Mouse (Mus musculus) MEL (cell line): ENCODE measurements around the gene Lat2. TPM values are rescaled to one million over a fixed set of nuclear protein-coding genes. Genes with fewer than 3 reads are reported as not detected.

ENCODE experiments used
- DNase-seq: peaks from one replicate; pipeline ENCODE4 v3.0.0; 2011; ENCODE audit warnings: low read depth, low spot score
- H3K27ac ChIP-seq: 2 replicates; pipeline ENCODE4 v1.5.1; 2012; ENCODE audit warnings: low read depth, mild to moderate bottlenecking, control low read depth, low read length, moderate library complexity; ENCODE audit not compliant: control insufficient read depth
- H3K27me3 ChIP-seq, 2 experiments: fragments of 150-350 bp in 1 of 2; sonication (generic) in 1 of 2; 2 replicates each; pipeline ENCODE4 v1.6.1; 2012; ENCODE audit warnings: low read length in 2 of 2, mild to moderate bottlenecking in 2 of 2, improper control_type of control experiment in 1 of 2, moderate library complexity in 1 of 2; ENCODE audit not compliant: insufficient read depth in 2 of 2, control insufficient read depth in 1 of 2
- H3K36me3 ChIP-seq, 2 experiments: 2 replicates each; pipeline ENCODE4 v1.6.1; 2012 to 2014; ENCODE audit warnings: low read length in 2 of 2, improper control_type of control experiment in 1 of 2, inconsistent platforms in 1 of 2, mild to moderate bottlenecking in 1 of 2; ENCODE audit not compliant: insufficient read depth in 2 of 2, control insufficient read depth in 1 of 2
- H3K4me1 ChIP-seq, 2 experiments: fragments of 150-350 bp in 1 of 2; sonication (generic) in 1 of 2; 2 replicates each; pipeline ENCODE4 v1.6.1; 2012; ENCODE audit warnings: low read length in 2 of 2, improper control_type of control experiment in 1 of 2, mild to moderate bottlenecking in 1 of 2; ENCODE audit not compliant: insufficient read depth in 2 of 2, control insufficient read depth in 1 of 2
- H3K4me3 ChIP-seq, 2 experiments: fragments of 150-350 bp in 1 of 2; sonication (generic) in 1 of 2; 2 replicates each; pipeline ENCODE4 v1.5.1; 2012; ENCODE audit warnings: low read depth in 2 of 2, low read length in 2 of 2, mild to moderate bottlenecking in 2 of 2, moderate library complexity in 2 of 2, control low read depth in 1 of 2, improper control_type of control experiment in 1 of 2; ENCODE audit not compliant: control insufficient read depth in 1 of 2, insufficient read depth in 1 of 2
- H3K79me2 ChIP-seq: 2 replicates; pipeline ENCODE4 v1.6.1; 2012; ENCODE audit warnings: mild to moderate bottlenecking, low read length, moderate library complexity; ENCODE audit not compliant: control insufficient read depth, poor library complexity, insufficient read depth
- H3K9ac ChIP-seq: 2 replicates; pipeline ENCODE4 v1.6.1; 2012; ENCODE audit warnings: low read depth, mild to moderate bottlenecking, control low read depth, low read length, moderate library complexity; ENCODE audit not compliant: control insufficient read depth, poor library complexity, severe bottlenecking
- H3K9me3 ChIP-seq: fragments of 150-350 bp; sonication (generic); replicated peaks from 2 replicates; pipeline ENCODE4 v1.6.1; 2012; ENCODE audit warnings: mild to moderate bottlenecking, low read length, improper control_type of control experiment, moderate library complexity; ENCODE audit not compliant: insufficient read depth
- BHLHE40 ChIP-seq: IDR thresholded peaks from 2 replicates; pipeline ENCODE4 v1.6.1; 2012; ENCODE audit warnings: low read depth, mild to moderate bottlenecking, inconsistent platforms, low read length, improper control_type of control experiment, borderline replicate concordance
- CTCF ChIP-seq, 3 experiments: IDR thresholded peaks in 2 of 3; conservative IDR thresholded peaks in 1 of 3; 2 replicates each; pipeline ENCODE4 v1.5.1; 2011 to 2012; ENCODE audit warnings: low read length in 3 of 3, low read depth in 2 of 3, mild to moderate bottlenecking in 2 of 3, improper control_type of control experiment in 1 of 3, inconsistent platforms in 1 of 3, mixed read lengths in 1 of 3, moderate library complexity in 1 of 3; ENCODE audit not compliant: control insufficient read depth in 1 of 3, insufficient read depth in 1 of 3, poor library complexity in 1 of 3, severe bottlenecking in 1 of 3
- E2F4 ChIP-seq: IDR thresholded peaks from 2 replicates; pipeline ENCODE4 v1.6.1; 2011; ENCODE audit warnings: low read depth, low read length, improper control_type of control experiment, borderline replicate concordance
- EP300 ChIP-seq, 2 experiments: IDR thresholded peaks; 2 replicates each; pipeline ENCODE4 v1.6.1; 2011; ENCODE audit warnings: improper control_type of control experiment in 2 of 2, low read length in 2 of 2, low read depth in 1 of 2, mild to moderate bottlenecking in 1 of 2
- ETS1 ChIP-seq: IDR thresholded peaks from 2 replicates; pipeline ENCODE4 v1.6.1; 2012; ENCODE audit warnings: low read depth, mild to moderate bottlenecking, inconsistent platforms, low read length, improper control_type of control experiment, moderate library complexity
- GABPA ChIP-seq: IDR thresholded peaks from 2 replicates; pipeline ENCODE4 v1.6.1; 2012; ENCODE audit warnings: low read depth, mild to moderate bottlenecking, inconsistent platforms, low read length, improper control_type of control experiment, moderate library complexity
- HCFC1 ChIP-seq: IDR thresholded peaks from 2 replicates; pipeline ENCODE4 v1.6.1; 2012; ENCODE audit warnings: low read depth, mild to moderate bottlenecking, inconsistent platforms, low read length, improper control_type of control experiment, moderate library complexity
- MEF2A ChIP-seq: IDR thresholded peaks from 2 replicates; pipeline ENCODE4 v1.6.1; 2014; ENCODE audit warnings: low read depth, mild to moderate bottlenecking, inconsistent platforms, low read length, improper control_type of control experiment; ENCODE audit not compliant: poor library complexity, insufficient replicate concordance, severe bottlenecking; ENCODE audit errors: extremely low read depth
- NELFE ChIP-seq: IDR thresholded peaks from 2 replicates; pipeline ENCODE4 v1.6.1; 2011; ENCODE audit warnings: low read depth, low read length, improper control_type of control experiment
- POLR2AphosphoS2 ChIP-seq: IDR thresholded peaks from 2 replicates; pipeline ENCODE4 v1.6.1; 2011; ENCODE audit warnings: low read length, improper control_type of control experiment
- RCOR1 ChIP-seq: IDR thresholded peaks from 2 replicates; pipeline ENCODE4 v1.6.1; 2012; ENCODE audit warnings: low read depth, mild to moderate bottlenecking, inconsistent platforms, low read length, improper control_type of control experiment
- SIN3A ChIP-seq: IDR thresholded peaks from 2 replicates; pipeline ENCODE4 v1.6.1; 2012; ENCODE audit warnings: low read length, improper control_type of control experiment, inconsistent platforms
- SMC3 ChIP-seq: IDR thresholded peaks from 2 replicates; pipeline ENCODE4 v1.6.1; 2011; ENCODE audit warnings: low read depth, low read length, improper control_type of control experiment
- USF1 ChIP-seq: IDR thresholded peaks from 2 replicates; pipeline ENCODE4 v1.6.1; 2014; ENCODE audit warnings: low read depth, mild to moderate bottlenecking, inconsistent platforms, low read length, improper control_type of control experiment, moderate library complexity
- USF2 ChIP-seq, 2 experiments: IDR thresholded peaks; 2 replicates each; pipeline ENCODE4 v1.6.1; 2011 to 2012; ENCODE audit warnings: improper control_type of control experiment in 2 of 2, low read length in 2 of 2, borderline replicate concordance in 1 of 2, inconsistent platforms in 1 of 2, low read depth in 1 of 2, mild to moderate bottlenecking in 1 of 2; ENCODE audit not compliant: insufficient read depth in 1 of 2
- ZMIZ1 ChIP-seq: IDR thresholded peaks from 2 replicates; pipeline ENCODE4 v1.6.1; 2012; ENCODE audit warnings: low read depth, mild to moderate bottlenecking, inconsistent platforms, low read length, improper control_type of control experiment, moderate library complexity
- ZNF384 ChIP-seq: IDR thresholded peaks from 2 replicates; pipeline ENCODE4 v1.6.1; 2012; ENCODE audit warnings: low read depth, mild to moderate bottlenecking, inconsistent platforms, low read length, improper control_type of control experiment
- polyA plus RNA-seq, 2 experiments: library from polyadenylated mRNA; stranded (reverse) in 1 of 2; unstranded in 1 of 2; fragments of >175 nt in 1 of 2; fragments of >200 nt in 1 of 2; gene quantifications; 2 replicates each; pipeline versions ENCODE4 v1.2.1 to v1.2.4; 2012; ENCODE audit warnings: low replicate concordance in 2 of 2, low read depth in 1 of 2; ENCODE audit not compliant: insufficient read length in 2 of 2, insufficient read depth in 1 of 2, missing spikeins in 1 of 2
- total RNA-seq: library from RNA; depleted of rRNA; stranded (reverse); fragments of 300-350 nt; gene quantifications from 2 replicates; pipeline ENCODE4 v1.2.3, GENCODE M21; 2012

Gene Lat2
- total and polyA plus RNA-seq, 3 experiments = 0.79 to 0.92 TPM; not detected in 1

- Histone ChIP-seq H3K9me3 (no peaks in the 10 kb centered on the region), H3K4me3 (no peak overlapping the region), H3K27ac (no peak overlapping the region), H3K27me3 (no peaks in the 10 kb centered on the region), H3K79me2 (peaks cover 1% of the 10 kb centered on the region; the same call in 1 of the 2 replicates), H3K4me1 (peaks cover 7 to 26% of the 10 kb centered on the region in 2 experiments; a peak in 3 of 4 replicates), H3K36me3 (peaks cover 0 to 4% of the 10 kb centered on the region in 2 experiments; a peak in 1 of 4 replicates), H3K9ac (no peak overlapping the region)
- TF ChIP-seq BHLHE40 (no peak), GABPA (no peak), EP300 (IDR thresholded peaks at IDR 0.05; ENCODE audit: low read depth in 1 of 2, low read length in 2 of 2) (no peak), RCOR1 (no peak), ETS1 (no peak), HCFC1 (no peak), NELFE (no peak), ZNF384 (no peak), USF2 (IDR thresholded peaks at IDR 0.05; ENCODE audit: borderline replicate concordance in 1 of 2, insufficient read depth in 1 of 2, low read depth in 1 of 2, low read length in 2 of 2) (no peak), MEF2A (no peak), POLR2AphosphoS2 (no peak), ZMIZ1 (no peak)
- DNase-seq = no peak
Observed at GRCm38 (mm10) chr5:134555463-134556164, 59.2 kb downstream of the Lat2 start.

- Histone ChIP-seq H3K9ac (no peak overlapping the region), H3K36me3 (peaks cover 0 to 4% of the 10 kb centered on the region in 2 experiments; a peak in 1 of 4 replicates), H3K27ac (no peak overlapping the region), H3K4me3 (no peak overlapping the region), H3K79me2 (peaks cover 1% of the 10 kb centered on the region; the same call in 1 of the 2 replicates), H3K27me3 (no peaks in the 10 kb centered on the region), H3K4me1 (peaks cover 3 to 19% of the 10 kb centered on the region in 2 experiments; a peak in 3 of 4 replicates), H3K9me3 (no peaks in the 10 kb centered on the region)
- DNase-seq = no peak
- no peak for TF ChIP-seq USF2 (IDR thresholded peaks at IDR 0.05; ENCODE audit: borderline replicate concordance in 1 of 2, insufficient read depth in 1 of 2, low read depth in 1 of 2, low read length in 2 of 2)
- no peak for TF ChIP-seq USF1
- TF ChIP-seq SIN3A = no peak
- TF ChIP-seq SMC3 = no peak
- TF ChIP-seq E2F4 = no peak
- no peak for TF ChIP-seq CTCF (IDR thresholded peaks at IDR 0.05 in 2 of 3, conservative IDR thresholded peaks at IDR 0.05 in 1 of 3; ENCODE audit: control insufficient read depth in 1 of 3, insufficient read depth in 1 of 3, low read depth in 2 of 3, low read length in 3 of 3, poor library complexity in 1 of 3, severe bottlenecking in 1 of 3)
Observed at GRCm38 (mm10) chr5:134553951-134554546, 60.8 kb downstream of the Lat2 start.
